Mouse (Mus musculus) lung, postnatal 14 days (tissue): ENCODE measurements around the gene Ugt1a9.
"Not testable (repeated sequence)": the region's sequence is repeated elsewhere in the genome, so short reads cannot be mapped to it uniquely, and the experiment has no call there.

Experiments used
- DNase-seq: peaks from one replicate; pipeline ENCODE4 v3.0.0; 2021

Ugt1a9 gene

DNA sequence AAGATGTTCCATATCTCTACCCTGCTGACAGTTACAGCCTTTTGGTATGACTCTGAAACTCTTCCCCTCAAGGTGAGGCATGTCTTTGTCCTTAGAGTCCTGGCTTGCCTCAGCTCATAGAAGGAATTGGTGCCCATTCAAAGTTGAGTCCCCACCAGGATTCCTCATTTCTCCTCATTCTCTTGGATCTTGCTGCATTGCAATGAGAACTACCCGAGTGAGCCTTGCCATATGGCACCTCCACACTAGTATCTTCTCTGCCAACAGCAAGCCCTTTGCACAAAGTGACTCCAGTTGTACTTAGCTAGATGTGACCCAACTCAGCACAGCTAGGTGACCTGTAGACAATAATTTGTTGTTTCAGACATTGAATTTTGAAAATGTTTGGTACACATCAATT, 153.0 kb downstream of the Ugt1a9 start:
- no peak for DNase-seq

DNA sequence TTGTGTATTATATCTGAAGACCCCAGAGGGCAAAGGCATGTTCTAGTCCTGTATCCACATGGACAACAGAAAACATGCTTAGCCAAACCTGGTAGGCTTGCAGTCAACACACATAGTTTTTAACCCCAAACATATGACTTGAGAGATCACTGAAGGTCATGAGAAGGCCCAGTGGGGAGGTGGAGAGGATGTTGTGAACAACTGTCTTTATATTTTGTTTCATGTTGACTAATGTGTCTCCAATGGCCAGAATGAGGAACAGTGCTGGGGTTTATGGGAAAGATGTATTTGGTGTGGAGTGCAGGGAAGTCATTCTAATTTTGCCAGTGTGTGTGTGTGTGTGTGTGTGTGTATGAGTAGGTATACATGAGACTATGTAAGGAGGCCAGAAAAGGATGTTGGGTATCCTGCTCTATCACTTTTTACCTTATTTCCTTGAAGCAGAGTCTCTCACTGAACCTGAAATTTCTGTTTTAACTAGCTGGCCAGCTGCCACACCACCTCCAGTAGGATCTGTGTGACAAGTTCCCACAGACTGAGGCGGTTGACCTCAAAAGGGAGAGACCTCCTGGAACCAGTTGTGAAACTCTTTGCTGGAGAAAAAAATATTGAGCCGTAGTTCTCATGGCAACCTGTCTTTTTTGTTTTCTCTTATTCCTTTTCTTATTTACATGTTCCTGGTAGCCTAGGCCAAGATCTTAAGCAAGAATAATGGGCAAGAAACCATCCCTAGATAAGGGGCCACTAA, 153.6 kb downstream of the Ugt1a9 start:
- peak; percentile 49 for DNase-seq

DNA sequence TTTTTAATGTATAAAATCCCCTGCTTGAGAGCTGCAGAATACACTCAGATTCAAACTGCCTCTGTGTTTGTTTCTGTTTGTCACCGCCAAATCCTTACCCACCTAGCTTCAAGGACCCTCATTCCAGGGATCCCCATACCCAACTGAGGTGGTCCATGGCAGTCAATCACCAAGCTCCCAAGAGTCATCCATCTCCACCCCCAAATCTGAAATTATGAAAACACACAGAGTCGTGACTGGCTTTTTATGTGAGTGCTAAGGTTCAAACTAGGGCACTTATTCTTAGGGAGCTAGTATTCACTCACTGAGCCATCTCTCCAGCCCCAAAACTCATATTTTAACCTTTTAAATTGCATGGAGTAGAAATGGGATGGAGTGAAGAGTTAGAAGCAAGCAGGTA, 154.7 kb downstream of the Ugt1a9 start:
- DNase-seq = not testable (repeated sequence)

DNA sequence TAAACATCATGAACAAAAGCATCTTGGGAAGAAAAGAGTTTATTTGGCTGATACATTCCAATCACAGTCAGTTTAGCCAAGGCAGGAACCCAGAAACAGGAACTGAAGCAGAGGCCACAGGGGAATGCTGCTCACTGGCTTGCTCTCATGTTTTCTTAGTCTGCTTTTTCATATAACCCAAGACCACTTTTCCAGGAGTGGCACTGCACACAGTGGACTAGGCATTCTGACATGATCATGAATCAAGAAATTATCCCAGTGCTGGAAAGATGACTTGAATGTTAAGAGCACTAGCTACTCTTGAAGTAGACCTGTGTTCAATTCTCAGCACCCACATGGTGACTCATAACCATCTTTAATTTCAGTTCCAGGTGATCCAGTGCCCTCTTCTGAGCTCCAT, 155.1 kb downstream of the Ugt1a9 start:
- DNase-seq = no peak

DNA sequence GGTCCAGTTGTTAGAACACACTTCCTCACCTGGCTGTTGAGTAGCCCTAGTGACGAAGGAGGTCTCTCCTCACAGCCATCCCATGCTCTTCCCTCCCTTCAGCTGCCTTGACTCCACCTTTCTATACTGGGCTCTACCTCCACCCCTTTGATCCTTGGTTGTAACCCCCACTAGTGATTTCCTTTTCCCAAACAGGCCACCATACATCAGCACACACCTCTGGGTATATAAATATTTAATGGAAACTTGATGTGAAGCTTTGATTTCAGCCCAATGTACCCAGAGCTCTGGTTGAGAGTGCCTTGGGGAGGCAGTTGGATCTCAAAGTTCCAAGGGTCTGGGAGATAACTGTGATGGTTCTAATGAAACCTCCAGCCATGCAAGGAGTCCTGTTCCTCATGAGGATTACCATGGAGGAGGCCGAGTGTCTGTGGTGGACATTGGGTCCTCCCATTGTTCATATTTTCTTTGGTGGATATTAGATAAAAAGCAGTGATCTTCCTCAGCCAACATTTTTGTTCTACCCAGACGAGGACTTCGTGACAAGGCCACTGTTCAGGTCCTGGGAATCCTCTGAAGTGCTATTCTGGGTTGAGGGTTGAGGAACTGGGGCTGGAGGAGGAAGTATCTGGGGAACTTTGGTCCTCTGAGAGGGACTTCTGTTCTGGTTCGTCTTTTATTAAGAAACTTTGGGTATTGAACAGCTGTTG, 156.2 kb downstream of the Ugt1a9 start, which contains the start of gene Mroh2a:
TSS of gene Mroh2a (plus strand) at position 317 of the 710 bp plus-strand sequence.
- DNase-seq = no peak

DNA sequence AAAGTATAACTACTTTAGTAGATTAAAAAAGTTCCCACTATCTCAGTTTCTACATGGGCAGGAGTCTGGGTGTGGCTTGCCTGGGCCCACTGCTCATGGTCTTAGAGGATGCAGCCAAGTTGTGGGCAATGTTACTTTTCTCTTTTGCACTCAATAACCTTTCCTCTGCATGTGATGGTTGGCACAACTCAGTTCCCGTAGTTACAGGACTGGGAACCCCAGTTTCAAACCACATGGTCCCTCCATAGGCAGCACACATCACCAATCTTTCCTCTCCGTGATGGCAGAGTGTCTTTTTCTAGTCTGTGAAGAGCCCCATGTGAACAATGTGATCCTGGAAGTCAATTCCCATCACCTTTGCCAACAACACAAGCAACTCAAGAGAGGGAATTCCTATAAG, 156.9 kb downstream of the Ugt1a9 start:
- DNase-seq = no peak

DNA sequence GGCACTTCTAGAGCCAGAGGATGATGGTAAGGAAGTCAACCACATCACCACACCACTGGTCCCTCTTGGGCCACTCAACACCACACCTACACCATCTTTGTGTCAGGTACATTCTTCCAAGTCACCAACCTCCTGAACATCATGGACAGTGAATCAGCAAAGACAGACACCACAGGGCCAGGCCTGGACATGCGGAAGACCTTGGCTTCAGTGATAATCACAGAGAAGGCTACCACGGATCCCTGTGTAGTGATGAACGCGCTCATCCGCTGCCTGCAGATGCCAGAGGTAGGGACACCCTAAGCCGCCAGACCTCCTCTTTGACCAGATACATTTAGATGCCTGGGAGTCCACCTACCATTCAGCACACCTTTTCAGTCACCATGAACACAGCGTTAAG, 157.5 kb downstream of the Ugt1a9 start:
- no peak for DNase-seq

DNA sequence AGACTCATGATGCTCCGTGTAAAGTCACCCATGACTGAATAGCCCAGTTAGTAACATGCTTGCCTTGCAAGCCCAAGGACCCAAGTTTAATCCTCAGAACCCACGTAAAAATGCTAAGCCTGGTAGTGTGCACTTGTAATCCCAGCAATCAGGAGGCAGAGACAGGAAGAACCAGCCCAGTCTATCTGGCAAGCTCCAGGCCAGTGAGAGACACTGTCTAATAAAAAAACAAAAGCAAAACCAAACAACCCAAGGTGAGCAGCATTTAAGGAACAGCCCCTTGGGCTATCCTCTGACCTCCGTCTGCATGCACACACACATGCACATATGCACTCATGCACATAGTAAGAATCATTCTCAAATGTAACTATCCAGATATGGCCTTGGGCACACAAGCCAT, 159.0 kb downstream of the Ugt1a9 start:
- no peak for DNase-seq

DNA sequence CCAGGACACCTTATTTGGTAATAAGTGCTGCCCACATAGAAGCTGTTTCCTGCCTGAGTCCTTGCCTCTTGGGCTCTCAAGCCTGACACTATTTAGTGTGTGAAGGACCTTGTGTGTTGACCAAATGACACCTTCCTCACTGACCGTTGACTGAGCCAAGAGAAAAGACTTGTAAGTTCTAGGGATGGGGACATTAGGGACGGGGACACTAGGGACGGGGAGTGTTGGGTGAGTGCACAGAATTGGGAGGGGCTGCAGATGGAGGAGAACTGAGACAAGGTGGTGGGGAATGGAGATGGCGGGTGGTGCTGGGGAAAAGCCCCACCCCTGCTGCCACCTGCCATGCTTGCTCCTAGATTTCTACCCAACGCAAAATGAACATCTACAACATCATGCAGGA, 159.4 kb downstream of the Ugt1a9 start:
- no peak for DNase-seq

DNA sequence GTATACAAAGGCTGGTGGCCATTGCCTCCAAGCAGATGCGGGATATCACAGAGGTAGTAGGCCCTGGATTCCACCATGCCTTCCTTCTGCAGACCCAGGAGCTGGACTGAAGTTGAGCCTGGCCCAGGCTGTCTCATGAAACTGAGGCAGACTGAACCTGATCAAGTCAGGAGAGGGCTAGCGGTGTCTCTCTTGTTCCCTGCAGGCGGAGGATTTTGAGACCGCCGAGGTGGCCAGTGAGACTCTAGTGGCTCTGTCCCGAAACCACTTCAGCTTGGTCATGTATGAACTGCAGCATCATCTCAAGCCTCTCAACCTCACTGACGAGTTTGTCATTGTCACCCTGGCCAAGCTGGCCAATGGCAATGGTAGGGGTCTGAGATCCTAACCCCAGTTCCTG, 159.8 kb downstream of the Ugt1a9 start:
- no peak for DNase-seq

DNA sequence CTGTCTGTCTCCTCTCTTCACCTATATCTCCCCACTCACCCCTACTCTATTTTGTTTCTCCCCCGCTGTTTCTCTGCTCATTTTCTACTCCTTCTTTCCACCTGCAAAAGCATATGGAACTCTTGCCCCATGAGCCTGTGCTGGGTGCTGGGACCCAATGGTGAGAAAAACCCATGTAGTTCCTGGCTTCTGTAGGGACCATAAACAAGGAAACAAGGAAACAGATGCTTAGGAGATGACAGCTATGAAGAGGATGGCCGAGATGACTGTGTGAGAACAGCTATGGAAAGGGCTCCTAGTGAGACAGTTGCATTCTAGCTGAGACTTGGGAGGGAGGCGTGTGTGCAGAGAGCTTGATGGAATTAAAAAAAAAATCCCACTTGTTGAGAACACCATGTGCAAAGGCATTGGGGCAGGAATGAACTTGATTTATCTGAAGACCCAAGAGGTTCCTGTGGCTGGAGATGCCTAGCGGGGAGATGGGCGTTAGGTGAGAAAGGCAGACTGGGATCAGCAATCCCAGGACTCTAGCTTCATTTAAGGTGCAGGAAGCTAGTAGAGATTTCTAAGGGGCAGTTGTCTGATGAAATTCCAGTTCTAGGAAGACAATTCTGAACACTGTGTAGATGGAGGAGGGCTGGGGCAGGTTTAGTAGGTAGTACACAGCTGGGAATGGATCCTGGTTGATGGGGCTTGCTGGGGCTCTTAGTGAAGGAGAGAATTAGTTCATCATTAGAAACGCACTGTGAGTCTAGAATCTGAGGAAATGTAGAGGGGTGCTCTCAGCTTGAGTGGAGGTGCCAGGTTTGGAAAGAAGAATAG, 160.6 kb downstream of the Ugt1a9 start:
- DNase-seq = no peak

DNA sequence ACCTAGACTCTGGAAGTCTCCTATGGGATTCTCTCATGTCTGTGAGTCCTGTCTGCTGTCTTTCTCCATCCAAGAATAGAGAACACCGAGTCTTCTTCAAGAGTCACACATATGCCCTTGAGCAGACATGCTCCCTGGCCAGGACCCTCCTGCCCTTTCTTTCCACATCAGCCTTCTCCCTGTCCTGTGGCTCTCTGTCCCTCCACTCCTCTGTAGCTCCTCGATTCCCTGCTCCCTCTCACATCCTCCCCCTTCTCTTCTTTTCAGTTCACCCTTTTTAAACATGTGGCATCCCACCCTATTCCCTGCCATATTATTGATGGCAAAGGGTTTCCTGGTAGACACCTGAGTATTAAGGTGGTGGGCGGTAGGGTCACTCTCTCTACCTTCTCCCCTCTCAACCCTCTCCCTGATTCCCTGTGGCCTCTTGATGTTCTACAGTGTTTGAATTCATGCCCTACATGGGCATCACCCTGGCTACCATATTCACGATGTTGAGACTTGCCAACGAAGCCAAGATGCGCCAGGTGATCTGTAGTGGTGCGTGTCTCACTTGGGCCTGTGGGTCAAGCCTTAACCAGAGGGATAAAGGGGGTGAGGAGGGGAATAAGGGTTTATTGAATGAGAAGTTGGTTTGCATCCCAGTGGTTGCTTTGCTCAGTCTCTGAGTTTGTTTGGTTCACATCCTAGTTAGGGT, 161.4 kb downstream of the Ugt1a9 start:
- DNase-seq = no peak

DNA sequence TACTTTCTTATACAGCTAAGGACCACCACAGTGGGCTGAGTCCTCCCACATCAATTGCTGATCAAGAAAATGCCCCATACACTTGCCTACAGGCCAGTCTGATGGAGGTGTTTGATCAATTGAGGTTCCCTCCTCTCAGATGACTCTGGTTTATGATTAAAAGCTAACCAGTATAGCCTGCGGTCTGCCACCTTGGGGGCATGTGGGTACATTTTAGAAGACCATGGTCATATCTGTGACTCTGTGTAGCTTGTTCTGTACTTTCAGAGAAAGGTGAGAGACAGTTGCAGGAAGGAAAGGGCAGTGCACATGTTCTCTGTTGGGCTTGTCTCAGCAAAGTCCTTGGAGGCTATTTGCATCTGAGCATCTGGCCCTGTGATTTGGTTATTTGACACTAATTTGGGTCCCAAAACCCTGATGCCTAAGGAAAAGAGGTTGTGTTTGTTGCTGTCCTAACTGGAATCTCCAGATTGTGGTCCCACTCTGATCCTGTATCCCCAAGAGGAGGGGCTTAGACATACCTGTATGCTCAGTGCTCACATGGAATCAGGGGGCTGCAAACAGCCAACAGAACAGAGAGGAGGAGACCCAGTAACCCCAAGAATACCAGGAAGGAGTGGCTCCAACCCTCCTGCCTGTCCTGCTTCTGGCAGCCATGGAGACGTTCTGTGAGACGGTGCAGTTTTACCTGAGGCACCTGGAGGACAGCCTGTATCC, 162.2 kb downstream of the Ugt1a9 start:
- DNase-seq = no peak

DNA sequence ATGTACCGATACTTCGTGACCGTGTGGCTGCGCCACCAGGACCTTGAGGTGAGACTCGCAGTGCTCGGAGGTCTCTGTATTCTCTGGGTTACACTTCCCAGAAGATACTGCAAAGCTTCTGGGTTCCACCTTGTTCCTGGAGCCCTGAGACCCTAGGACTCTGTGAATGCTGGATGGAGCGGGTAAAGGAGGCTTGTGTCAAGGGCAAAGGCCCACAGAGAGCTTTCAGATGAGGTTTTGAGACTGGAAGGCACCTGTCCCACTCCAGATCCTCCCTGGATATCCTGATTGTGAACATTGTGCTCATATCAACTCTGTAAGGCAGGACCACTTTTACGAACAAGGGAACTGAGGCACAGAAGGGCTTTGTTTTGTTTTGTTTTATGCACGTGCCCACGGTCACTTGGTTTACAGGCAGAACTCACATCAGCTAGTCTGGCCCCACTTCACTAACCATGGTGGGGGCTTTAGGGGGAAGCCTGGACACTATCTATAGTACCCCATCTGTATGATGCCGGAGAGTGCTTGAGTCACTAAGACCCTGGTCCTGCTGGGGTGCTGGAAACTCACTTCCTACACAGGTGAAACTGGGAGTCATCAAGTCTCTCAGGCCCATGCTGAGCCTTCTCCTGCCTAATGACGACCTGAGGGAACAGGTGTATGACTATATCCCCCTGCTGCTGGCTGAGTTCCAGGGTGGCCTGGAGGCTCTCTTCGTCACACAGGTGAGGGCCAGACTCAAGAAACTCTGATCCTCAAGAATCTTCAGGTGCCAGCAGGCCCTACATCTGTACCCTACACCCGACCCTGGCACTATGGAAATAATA, 163.0 kb downstream of the Ugt1a9 start:
- DNase-seq = no peak

DNA sequence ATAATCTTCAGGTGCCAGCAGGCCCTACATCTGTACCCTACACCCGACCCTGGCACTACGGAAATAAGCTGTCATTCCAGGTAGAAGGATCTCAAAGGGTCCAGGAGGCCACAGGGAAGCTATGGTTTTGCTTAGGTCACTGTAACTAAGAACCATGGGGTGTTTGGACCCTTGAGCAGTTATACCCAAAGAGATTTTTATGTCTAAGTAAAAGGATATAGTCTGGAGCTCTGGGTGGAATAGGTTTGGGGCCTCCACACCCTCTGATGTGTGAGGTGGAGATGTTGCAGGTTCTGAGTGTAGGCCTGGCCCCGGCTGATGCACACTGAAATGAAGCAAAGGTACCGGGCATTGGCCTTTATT, 163.6 kb downstream of the Ugt1a9 start:
- no peak for DNase-seq

DNA sequence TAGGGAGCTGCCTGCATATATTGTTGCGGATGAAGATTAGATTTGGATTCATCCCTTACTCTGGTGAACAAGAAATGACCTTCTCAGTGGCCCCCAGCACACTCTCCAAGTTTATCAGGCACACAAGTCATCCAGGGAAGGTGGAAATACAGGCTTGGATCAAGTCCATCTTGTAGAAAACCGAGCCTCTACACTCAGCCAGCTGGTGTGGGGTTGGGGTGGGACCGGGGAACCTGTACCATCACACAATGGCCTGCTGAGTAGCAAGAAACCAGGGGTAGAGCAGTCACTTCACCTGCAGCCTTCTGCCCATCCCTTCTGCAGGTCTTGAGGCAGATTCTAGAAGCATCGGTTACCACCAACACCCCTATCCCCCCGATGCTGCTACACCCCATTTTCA, 164.0 kb downstream of the Ugt1a9 start:
- DNase-seq = no peak

DNA sequence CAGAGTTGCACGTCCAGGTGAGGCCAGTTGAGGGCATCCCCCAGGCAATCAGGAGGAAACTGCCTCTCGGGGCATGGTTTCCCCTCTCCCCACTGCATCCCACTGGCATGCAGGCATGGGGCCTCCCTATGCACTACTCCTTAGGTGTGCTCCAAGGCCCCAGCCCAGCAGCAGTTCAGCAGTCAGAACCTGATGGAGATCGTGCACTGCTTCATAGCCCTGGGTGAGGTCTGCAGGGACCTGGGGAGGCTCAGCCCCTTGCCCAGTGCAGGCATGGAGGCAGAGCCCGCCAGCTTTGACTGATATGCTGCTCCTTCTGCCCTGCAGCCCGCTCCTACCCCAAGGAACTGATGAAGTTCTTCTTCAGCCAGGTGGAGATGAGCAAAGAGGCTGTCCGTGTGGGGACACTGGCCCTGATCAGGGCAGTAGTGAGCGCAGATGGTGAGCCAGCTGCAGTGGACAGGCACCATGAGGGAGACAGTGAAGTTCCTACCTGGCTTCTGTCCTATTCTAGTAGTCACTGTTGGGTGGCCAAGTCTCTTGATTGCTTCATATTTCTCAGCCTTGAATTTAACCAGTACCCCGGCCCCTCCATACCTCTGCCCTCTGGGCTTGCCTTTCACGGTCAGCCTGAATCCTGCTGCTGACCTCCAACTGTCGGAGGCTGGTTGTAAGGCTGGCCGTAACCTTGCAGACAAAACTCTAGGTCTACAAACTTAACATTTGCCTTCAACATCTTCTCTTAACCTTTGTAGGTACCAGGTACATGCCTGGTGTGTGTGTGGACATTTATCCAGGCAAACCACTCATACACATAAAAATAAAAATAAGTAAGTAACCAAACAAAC, 164.7 kb downstream of the Ugt1a9 start:
- DNase-seq = no peak

DNA sequence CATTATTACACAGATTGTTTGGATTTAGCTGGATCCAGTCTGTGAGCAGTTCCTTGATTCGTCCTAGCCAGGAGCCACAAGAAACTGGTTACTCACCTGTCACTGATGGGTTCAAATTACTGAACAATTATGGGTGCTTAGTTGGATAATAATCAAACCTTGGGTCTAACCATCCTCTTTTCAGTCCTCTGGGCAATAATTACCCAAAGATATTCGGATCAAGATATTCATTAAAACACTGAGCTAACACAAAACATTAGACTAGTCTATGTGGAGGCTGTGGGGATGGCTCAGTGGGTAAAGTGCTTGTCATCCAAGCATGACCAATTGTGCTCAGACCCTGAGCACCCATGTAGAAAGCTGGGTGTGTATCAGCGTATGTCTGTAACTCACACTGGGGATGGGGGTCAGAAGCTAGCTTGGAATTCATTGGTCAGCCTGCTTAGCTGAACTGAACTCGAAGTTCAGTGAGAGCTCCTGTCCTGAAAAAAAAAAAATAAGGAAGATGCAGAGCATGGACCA, 165.4 kb downstream of the Ugt1a9 start:
- no peak for DNase-seq

DNA sequence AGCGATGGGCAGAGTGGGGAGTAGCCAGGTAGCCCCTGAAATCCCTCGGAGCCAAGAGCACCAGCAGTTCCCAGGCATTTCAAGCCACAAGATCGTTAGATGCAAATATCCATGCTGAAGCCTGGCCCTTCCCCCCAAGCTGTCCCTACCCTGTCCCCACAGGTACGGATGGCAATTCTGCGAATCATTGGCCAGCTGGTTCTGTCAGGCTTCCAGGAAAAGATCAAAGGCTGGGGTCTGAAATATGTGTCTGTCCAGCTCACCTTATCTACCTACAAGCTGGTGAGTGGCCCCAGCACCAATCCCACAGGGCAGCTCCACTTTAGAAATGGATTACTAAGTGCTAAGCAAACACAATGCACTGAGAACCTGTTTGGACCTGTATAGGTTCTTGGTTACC, 166.7 kb downstream of the Ugt1a9 start:
- DNase-seq = no peak

DNA sequence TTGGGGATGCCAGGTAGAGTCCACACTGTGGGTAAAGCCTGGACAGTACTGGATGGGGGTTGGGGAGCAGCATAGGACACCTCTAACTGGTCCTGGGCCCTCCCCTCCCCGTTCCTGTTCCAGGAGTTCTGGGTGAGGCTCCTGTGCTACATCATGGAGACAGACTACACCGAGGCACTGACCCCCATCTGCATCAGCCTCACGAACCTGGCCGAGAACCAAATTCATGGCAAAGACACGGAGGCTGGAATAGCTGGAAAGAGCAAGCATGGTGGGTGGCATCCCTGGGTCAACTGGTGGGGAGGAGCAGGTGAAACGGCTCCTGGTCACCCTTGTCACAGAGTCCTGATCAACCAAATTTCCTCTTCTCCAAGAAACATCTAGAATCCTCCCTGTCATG, 168.2 kb downstream of the Ugt1a9 start:
- DNase-seq = no peak
